Mouse (Mus musculus): ENCODE measurements around the gene Sult2b1. TPM values are rescaled to one million over a fixed set of nuclear protein-coding genes. Genes with fewer than 3 reads are reported as not detected.

The Sult2b1 gene
- polyA plus RNA-seq, 1 experiment from 2014 or later = 1.4 TPM

DNA sequence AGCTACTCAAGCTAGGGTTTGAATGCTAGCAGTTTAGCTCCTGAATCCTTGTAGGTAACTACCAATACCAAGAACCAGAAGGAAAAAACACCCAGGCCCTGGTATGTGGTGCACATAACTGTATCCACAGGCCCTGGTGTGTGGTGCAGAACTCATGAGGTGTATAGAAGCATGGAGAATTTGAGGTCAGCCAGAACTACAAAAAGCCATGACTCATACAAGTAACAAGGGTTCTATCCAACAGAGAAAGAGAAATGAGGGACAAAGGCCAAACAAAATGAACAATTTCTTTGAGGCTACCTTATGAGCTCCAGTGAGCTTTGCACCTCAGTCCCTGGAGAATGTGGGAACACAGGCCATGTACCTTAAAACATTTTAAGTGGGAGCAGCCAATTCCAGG lies 36.4 kb upstream of the Sult2b1 start:
- no peak for DNase-seq (ENCODE audit: low spot score)
- no peaks in the 10 kb centered on the region for H3K4me1 ChIP-seq (replicated peaks; ENCODE audit: control insufficient read depth, insufficient read depth, low read length)
- no peak overlapping the region for H3K9ac ChIP-seq (ENCODE audit: low read length)
- H3K4me2 ChIP-seq (ENCODE audit: low read depth, low read length, severe bottlenecking) = no peak overlapping the region
- no peak overlapping the region for H3K4me3 ChIP-seq (ENCODE audit: low read depth, low read length)
- no peaks in the 10 kb centered on the region for H3K27me3 ChIP-seq (ENCODE audit: control insufficient read depth, insufficient read depth, low read length)
- H3K27ac ChIP-seq (ENCODE audit: low read depth, low read length) = no peak overlapping the region
- no peak for ATAC-seq (replicated peaks; ENCODE audit: low FRiP score)
- no peaks in the 10 kb centered on the region for H3K9me3 ChIP-seq (ENCODE audit: control insufficient read depth, low read length)
- peaks cover 6% of the 10 kb centered on the region; the same call in 1 of the 2 replicates for H3K36me3 ChIP-seq (ENCODE audit: control insufficient read depth, insufficient read depth, low read length)

GRCm38 (mm10) chr7:45819843-45820242 lies 35.4 kb upstream of the Sult2b1 start:
- no peak overlapping the region for H3K27ac ChIP-seq (ENCODE audit: low read depth, low read length)
- no peak overlapping the region for H3K4me3 ChIP-seq (ENCODE audit: low read depth, low read length)
- H3K9me3 ChIP-seq (ENCODE audit: control insufficient read depth, low read length) = no peaks in the 10 kb centered on the region
- H3K9ac ChIP-seq (ENCODE audit: low read length) = no peak overlapping the region
- WGBS = 9% methylated on average over 25 of the region's 25 CpGs
- H3K27me3 ChIP-seq (ENCODE audit: control insufficient read depth, insufficient read depth, low read length) = no peaks in the 10 kb centered on the region
- no peaks in the 10 kb centered on the region; the same call in 1 of the 2 replicates for H3K36me3 ChIP-seq (ENCODE audit: control insufficient read depth, insufficient read depth, low read length)
- no peak overlapping the region for H3K4me2 ChIP-seq (ENCODE audit: low read depth, low read length, severe bottlenecking)
- ATAC-seq (replicated peaks; ENCODE audit: low FRiP score) (no peak), DNase-seq (ENCODE audit: low spot score) (no peak)
- peaks cover 10% of the 10 kb centered on the region; the same call in 1 of the 2 replicates for H3K4me1 ChIP-seq (replicated peaks; ENCODE audit: control insufficient read depth, insufficient read depth, low read length)

- H3K4me2 ChIP-seq (ENCODE audit: low read depth, low read length, severe bottlenecking) = no peak overlapping the region
- no peak for ATAC-seq (replicated peaks; ENCODE audit: low FRiP score)
- peak; percentile 52 for DNase-seq (ENCODE audit: low spot score)
- H3K4me1 ChIP-seq (replicated peaks; ENCODE audit: control insufficient read depth, insufficient read depth, low read length) = peaks cover 14% of the 10 kb centered on the region
- no peaks in the 10 kb centered on the region for H3K9me3 ChIP-seq (ENCODE audit: control insufficient read depth, low read length)
- no peak overlapping the region for H3K9ac ChIP-seq (ENCODE audit: low read length)
- H3K36me3 ChIP-seq (ENCODE audit: control insufficient read depth, insufficient read depth, low read length) = peaks cover 11% of the 10 kb centered on the region; the same call in 1 of the 2 replicates
- 31% methylated on average over 2 of the region's 2 CpGs for WGBS
- 0 out of 2 replicates have a peak overlapping the region, but pooled peaks have one; percentile 20 for H3K27ac ChIP-seq (ENCODE audit: low read depth, low read length)
- H3K4me3 ChIP-seq (ENCODE audit: low read depth, low read length) = no peak overlapping the region
- H3K27me3 ChIP-seq (ENCODE audit: control insufficient read depth, insufficient read depth, low read length) = no peaks in the 10 kb centered on the region
Observed at GRCm38 (mm10) chr7:45815984-45816351, 31.5 kb upstream of the Sult2b1 start.

DNA sequence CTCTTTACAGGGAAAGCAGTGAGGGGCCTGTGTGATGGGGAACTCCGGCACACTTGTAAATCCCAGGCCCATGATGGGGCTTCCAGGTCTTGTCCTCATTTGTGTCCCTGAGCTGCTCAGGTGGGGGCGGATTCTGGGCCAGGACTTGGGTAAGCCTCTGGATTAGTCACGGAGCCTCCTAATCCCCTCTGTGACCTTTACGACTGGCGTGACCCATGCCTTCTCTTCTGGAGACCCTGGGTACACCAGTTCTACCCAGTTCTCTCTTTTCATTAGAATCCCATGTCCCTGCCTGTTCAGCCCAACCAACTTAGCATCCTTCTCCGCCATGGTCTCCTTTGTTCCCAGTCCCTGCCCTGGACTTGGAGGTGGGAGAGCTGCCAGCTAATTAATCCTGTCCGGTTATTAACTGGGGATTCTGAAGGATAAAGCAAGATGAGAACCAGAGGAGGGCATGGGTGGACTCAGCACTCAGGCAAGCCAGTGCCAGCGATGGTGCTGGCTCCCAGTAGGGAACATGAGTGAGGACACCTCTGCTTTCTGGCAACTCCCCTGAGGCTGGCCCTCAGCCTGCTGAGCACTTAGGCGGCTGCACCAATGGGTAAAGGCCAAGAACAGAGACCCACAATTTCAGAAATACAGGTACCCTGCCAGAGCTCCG lies 31.0 kb upstream of the Sult2b1 start:
- Histone ChIP-seq H3K9me3 (ENCODE audit: control insufficient read depth, low read length) (no peaks in the 10 kb centered on the region), H3K4me1 (replicated peaks; ENCODE audit: control insufficient read depth, insufficient read depth, low read length) (peaks cover 14% of the 10 kb centered on the region), H3K27ac (ENCODE audit: low read depth, low read length) (peak overlapping the region; percentile 20; the same call in 1 of the 2 replicates), H3K9ac (ENCODE audit: low read length) (no peak overlapping the region), H3K4me3 (ENCODE audit: low read depth, low read length) (no peak overlapping the region), H3K36me3 (ENCODE audit: control insufficient read depth, insufficient read depth, low read length) (peaks cover 17% of the 10 kb centered on the region; the same call in 1 of the 2 replicates), H3K27me3 (ENCODE audit: control insufficient read depth, insufficient read depth, low read length) (no peaks in the 10 kb centered on the region), H3K4me2 (ENCODE audit: low read depth, low read length, severe bottlenecking) (peak overlapping the region; percentile 46; the same call in 1 of the 2 replicates)
- 18% methylated on average over 10 of the region's 10 CpGs for WGBS
- no peak for ATAC-seq (replicated peaks; ENCODE audit: low FRiP score)
- peak; percentile 55 for DNase-seq (ENCODE audit: low spot score)

DNA sequence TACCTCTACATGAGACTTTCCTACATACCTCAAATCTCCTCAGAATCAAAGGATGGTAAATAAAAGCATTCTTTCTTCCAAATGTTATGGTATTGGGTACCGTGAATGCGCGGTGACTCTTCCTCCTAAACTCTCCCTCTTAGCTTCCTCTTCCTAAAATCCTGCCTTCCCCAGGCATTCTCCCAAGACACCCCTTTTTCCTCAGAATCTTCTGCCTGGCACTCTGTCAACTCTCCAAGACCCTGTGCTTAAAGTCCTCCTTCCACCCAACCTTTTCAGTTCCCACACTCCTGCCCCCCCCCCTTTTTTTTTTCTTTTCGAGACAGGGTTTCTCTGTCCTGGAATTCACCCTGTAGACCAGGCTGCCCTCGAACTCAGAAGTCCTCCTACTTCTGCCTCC lies 30.4 kb upstream of the Sult2b1 start:
- peaks cover 14% of the 10 kb centered on the region for H3K4me1 ChIP-seq (replicated peaks; ENCODE audit: control insufficient read depth, insufficient read depth, low read length)
- H3K4me3 ChIP-seq (ENCODE audit: low read depth, low read length) = peak overlapping the region; percentile 29
- ATAC-seq (replicated peaks; ENCODE audit: low FRiP score) = no peak
- H3K4me2 ChIP-seq (ENCODE audit: low read depth, low read length, severe bottlenecking) = peak overlapping the region; percentile 46
- H3K9me3 ChIP-seq (ENCODE audit: control insufficient read depth, low read length) = no peaks in the 10 kb centered on the region
- no peaks in the 10 kb centered on the region for H3K27me3 ChIP-seq (ENCODE audit: control insufficient read depth, insufficient read depth, low read length)
- peak overlapping the region; percentile 51; the same call in 1 of the 2 replicates for H3K27ac ChIP-seq (ENCODE audit: low read depth, low read length)
- DNase-seq (ENCODE audit: low spot score) = no peak
- WGBS = 2% methylated on average over 5 of the region's 5 CpGs
- peak overlapping the region; percentile 2; the same call in 1 of the 2 replicates for H3K9ac ChIP-seq (ENCODE audit: low read length)
- H3K36me3 ChIP-seq (ENCODE audit: control insufficient read depth, insufficient read depth, low read length) = peaks cover 23% of the 10 kb centered on the region; the same call in 1 of the 2 replicates

DNA sequence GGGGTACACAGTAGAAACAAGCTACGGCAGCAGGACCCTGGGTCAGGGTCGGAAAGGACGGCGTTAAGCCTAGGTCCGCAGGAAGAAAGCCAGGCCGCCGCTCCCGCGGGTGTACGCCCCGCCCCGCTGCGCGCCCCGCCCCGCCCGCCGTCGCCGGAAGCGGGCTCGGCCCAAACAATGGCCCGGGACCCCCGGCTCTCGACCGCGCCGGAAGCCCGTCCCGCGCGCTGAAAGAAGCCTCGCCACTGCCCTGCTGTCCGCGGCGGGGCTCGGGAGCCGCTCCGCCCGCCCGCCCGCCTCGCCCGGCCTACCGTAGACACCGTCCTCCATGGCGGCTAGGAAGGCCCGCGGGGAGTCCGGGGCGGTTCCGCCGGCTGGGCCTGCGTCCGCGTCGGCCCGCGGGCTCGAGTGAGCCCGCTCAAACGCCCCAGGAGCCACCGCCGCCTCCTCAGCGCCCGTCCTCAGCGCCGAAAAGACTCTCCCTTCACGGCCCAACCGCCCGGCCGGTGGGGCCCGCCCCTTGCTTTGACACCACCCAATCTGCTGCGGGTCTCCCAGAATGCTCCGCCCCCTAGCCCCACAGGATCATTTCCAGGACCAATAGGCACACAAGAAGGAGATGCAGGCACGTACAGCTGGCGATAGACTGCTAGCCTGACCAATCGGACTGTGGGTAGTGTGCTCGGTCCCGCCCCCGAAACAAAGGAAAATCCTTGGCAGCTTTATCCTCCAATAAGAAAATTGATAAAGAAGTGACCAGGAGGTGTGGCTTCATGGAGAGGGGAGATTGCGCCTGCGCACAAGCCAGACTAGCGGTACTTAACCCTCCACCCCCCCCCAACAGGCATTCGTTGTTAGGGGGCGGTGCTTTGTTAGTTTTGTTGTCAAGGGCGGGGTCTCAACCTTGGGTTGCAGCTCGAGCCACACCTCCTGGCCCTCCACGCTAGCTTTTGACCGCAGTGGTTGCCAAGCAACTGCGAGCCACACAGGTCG lies 29.6 kb upstream of the Sult2b1 start, which contains the start of gene Cyth2:
Cyth2 (minus strand) TSS at position 795 of the 993 bp plus-strand sequence.
- no peaks in the 10 kb centered on the region for H3K27me3 ChIP-seq (ENCODE audit: control insufficient read depth, insufficient read depth, low read length)
- H3K36me3 ChIP-seq (ENCODE audit: control insufficient read depth, insufficient read depth, low read length) = peaks cover 29% of the 10 kb centered on the region; the same call in 1 of the 2 replicates
- DNase-seq (ENCODE audit: low spot score) (peak; percentile 100), ATAC-seq (replicated peaks; ENCODE audit: low FRiP score) (peak; percentile 99)
- H3K4me2 ChIP-seq (ENCODE audit: low read depth, low read length, severe bottlenecking) = peak within 1 kb of the TSS; percentile 63
- peak within 1 kb of the TSS; percentile 98 for H3K4me3 ChIP-seq (ENCODE audit: low read depth, low read length)
- WGBS = under 1% methylated on average over 64 of the region's 92 CpGs
- peak within 1 kb of the TSS; percentile 100 for H3K9ac ChIP-seq (ENCODE audit: low read length)
- peaks cover 14% of the 10 kb centered on the region for H3K4me1 ChIP-seq (replicated peaks; ENCODE audit: control insufficient read depth, insufficient read depth, low read length)
- H3K27ac ChIP-seq (ENCODE audit: low read depth, low read length) = peak within 1 kb of the TSS; percentile 100
- H3K9me3 ChIP-seq (ENCODE audit: control insufficient read depth, low read length) = no peaks in the 10 kb centered on the region

GRCm38 (mm10) chr7:45812921-45813320 lies 28.5 kb upstream of the Sult2b1 start:
- peaks cover 14% of the 10 kb centered on the region for H3K4me1 ChIP-seq (replicated peaks; ENCODE audit: control insufficient read depth, insufficient read depth, low read length)
- H3K9ac ChIP-seq (ENCODE audit: low read length) = peak overlapping the region; percentile 100
- peaks cover 38% of the 10 kb centered on the region; the same call in 1 of the 2 replicates for H3K36me3 ChIP-seq (ENCODE audit: control insufficient read depth, insufficient read depth, low read length)
- peak overlapping the region; percentile 98 for H3K4me3 ChIP-seq (ENCODE audit: low read depth, low read length)
- ATAC-seq (replicated peaks; ENCODE audit: low FRiP score) (no peak), DNase-seq (ENCODE audit: low spot score) (peak; percentile 52)
- no peaks in the 10 kb centered on the region for H3K27me3 ChIP-seq (ENCODE audit: control insufficient read depth, insufficient read depth, low read length)
- H3K9me3 ChIP-seq (ENCODE audit: control insufficient read depth, low read length) = no peaks in the 10 kb centered on the region
- WGBS = 88% methylated on average over 8 of the region's 8 CpGs
- H3K27ac ChIP-seq (ENCODE audit: low read depth, low read length) = no peak overlapping the region
- peak overlapping the region; percentile 63 for H3K4me2 ChIP-seq (ENCODE audit: low read depth, low read length, severe bottlenecking)

- WGBS = 89% methylated on average over 14 of the region's 14 CpGs
- Histone ChIP-seq H3K4me2 (ENCODE audit: low read depth, low read length, severe bottlenecking) (no peak overlapping the region), H3K4me3 (ENCODE audit: low read depth, low read length) (no peak overlapping the region), H3K9me3 (ENCODE audit: control insufficient read depth, low read length) (no peaks in the 10 kb centered on the region), H3K27ac (ENCODE audit: low read depth, low read length) (no peak overlapping the region), H3K4me1 (replicated peaks; ENCODE audit: control insufficient read depth, insufficient read depth, low read length) (peaks cover 6% of the 10 kb centered on the region), H3K27me3 (ENCODE audit: control insufficient read depth, insufficient read depth, low read length) (no peaks in the 10 kb centered on the region), H3K36me3 (ENCODE audit: control insufficient read depth, insufficient read depth, low read length) (peaks cover 46% of the 10 kb centered on the region), H3K9ac (ENCODE audit: low read length) (no peak overlapping the region)
- no peak for DNase-seq (ENCODE audit: low spot score)
- no peak for ATAC-seq (replicated peaks; ENCODE audit: low FRiP score)
Observed at GRCm38 (mm10) chr7:45809276-45810075, 25.0 kb upstream of the Sult2b1 start.
